Mouse (Mus musculus): ENCODE data around the gene Zfhx3.

Zfhx3 gene

DNA sequence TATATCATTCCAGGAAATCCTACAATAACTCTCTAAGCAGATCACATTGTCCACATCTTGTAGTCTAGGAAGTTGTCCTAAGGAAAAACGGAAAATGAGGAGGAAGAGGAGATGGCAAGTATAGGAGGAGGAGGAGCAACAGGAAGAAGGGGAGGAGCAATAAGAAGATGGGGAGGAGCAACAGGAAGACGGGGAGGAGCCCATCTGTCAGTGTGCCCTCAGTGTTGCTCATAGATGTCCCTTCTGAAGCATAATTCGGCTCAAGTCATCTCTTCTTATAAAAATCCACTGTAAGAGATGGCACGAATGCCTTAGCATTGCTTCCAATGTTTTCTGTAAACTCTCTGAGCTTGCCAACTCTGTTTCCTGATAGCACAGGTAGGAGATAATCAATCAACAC lies 640.8 kb downstream of the Zfhx3 start:
- in situ Hi-C loops (cut with MboI; ENCODE audit: low sequenced_read_pairs) = no loop called here

DNA sequence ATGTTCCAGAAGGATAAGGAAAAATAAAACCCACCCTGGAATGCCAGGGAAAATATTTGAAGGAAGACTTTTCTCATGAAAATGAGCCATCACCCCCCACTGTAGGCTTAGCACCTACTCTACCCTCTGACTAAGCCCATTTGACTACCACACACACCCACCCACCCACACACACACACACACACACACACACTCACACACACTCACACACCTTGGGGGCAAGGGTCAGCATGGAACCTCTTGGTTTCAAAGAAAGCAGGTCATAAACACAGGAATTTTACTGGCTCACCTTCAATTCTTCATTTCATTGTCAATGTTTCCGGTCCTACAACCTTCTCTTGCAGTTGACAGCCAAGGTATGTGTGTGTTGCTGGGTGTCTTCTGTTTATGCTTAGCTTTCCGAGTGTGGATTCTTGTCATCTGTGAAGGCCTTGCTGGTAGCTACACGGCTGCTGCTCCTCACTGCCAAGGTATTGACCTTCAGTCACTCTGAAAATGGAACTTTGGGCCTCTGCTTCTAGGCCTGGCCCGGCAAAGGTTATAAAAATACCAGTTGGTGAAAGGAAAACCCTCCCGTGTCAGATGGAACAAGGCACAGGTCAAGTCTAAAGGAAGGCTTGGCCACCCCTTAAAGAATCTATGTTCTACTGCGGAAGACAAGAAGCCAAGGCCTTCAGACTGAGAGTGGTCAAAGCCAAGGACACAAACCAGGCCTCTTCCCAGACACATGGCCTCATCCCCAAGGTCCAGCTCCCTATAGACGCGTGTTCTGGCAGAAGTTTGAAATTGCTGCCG lies 641.6 kb downstream of the Zfhx3 start:
- in situ Hi-C loops (cut with MboI; ENCODE audit: low sequenced_read_pairs) = no loop called here

DNA sequence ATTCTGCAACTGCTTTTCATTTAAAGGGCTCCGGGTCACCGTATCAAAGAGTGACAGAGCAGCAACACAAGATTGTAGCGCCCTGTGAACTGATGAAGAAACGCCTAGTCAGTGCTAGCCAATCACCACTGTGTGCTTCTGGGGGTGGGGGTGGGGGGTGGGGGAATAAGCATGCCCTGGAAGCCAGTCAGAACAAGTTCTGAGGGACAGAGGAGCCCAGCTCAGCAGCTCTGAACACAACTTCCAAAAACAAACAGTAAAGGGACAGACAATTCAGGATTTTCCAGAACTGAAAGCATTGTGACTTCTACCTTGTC lies 642.2 kb downstream of the Zfhx3 start:
- in situ Hi-C loops (cut with MboI; ENCODE audit: low sequenced_read_pairs) = no loop called here

DNA sequence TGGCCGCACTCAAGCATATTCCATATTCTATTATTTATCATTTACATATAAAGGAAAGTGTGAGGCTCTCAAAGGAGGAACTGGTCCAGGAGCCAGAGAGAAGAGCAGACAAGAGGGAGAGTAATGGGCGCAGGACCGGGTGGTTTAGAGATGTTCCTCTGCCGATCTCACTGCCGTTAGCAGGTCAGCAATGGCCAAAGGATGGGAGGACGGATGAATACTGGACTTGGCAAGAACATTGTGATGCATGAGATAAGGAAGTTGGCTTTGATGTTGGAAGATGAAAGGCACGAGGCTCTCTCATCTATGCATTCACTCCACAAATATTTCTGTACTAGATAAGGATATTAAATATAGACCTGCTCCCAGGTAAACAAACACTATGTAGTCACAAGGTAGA lies 648.6 kb downstream of the Zfhx3 start:
- in situ Hi-C loops (cut with MboI; ENCODE audit: low sequenced_read_pairs) = no loop called here

DNA sequence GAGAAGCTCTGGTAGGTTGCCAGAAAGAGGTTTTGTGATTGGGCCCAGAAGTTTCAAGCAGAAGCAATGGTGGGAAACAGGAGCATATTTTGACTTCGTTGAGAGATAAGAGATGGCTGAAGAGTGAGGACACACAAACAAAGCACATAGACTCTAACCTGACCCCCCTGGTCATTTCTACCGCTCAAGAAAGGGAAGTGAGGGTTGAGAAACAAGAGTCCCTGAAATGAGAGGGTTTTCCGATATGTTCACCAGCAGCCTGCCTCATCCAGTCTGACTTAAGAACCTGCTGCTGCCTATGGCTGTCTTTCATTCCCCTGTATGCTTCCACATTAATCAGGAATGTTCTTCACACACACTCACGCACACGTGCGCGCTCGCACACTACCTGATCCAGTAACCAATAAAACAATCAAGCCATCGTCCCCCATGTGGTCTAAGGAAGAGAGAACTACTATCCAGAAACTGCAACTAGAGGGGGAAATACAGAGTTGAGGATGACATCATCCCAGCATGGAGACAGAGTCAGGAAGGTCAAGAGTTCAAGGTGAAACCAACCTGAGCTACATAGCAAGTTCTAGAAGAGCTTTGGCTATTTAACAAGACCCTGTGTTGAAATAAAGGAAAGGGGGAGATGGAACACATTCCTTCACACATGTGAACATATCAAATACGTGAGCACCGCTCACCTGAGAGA lies 649.7 kb downstream of the Zfhx3 start:
- in situ Hi-C loops (cut with MboI; ENCODE audit: low sequenced_read_pairs) = no loop called here

DNA sequence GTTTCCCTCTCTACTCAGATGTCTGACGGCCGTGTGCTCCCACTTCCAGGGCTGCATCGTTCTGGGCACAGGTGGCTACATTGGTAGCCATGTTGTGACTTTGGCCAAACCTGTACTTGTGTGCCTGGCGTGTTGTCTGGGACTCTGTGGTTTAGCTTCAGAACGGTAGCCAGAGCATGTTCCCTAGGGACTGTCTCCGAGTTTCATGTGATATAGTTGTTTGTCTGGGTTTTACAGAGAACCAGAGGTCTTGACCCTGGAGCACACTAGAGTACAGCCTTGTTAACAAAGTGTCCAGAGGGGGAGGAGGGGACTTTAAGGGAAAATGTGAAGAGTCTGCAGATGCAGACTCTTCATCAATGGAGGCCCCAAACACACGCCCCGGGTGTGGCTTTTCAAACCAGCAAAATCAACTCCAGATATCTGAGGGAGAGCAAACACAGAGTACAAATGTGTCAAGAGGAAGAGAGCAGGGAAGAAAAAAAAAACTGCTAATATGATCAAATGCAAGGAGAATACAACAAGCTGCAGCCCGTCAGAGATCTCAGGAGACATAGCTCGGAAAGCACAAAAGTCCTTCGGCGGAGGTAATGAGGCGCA lies 650.6 kb downstream of the Zfhx3 start:
- in situ Hi-C loops (cut with MboI; ENCODE audit: low sequenced_read_pairs) = no loop called here

DNA sequence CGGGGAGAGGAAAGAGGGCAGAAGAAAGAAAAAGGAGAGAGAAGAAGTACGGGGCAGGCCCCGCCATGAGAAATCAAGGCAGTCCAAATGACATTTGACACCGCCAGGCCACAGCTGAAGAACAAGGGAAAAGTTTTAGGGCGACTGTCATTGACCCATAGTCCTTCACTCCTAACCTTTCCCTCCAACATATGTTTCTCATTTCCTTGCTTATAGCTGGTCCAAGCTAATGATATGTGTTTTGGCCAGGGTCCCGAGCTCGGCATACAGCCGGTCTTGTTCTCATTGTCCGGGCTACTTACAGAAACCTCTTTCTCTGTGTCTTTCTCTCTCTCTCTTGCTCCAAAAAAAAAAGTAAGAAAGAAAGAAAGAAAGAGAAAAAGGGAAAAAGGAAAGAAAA lies 651.4 kb downstream of the Zfhx3 start:
- in situ Hi-C loops (cut with MboI; ENCODE audit: low sequenced_read_pairs) = no loop called here

DNA sequence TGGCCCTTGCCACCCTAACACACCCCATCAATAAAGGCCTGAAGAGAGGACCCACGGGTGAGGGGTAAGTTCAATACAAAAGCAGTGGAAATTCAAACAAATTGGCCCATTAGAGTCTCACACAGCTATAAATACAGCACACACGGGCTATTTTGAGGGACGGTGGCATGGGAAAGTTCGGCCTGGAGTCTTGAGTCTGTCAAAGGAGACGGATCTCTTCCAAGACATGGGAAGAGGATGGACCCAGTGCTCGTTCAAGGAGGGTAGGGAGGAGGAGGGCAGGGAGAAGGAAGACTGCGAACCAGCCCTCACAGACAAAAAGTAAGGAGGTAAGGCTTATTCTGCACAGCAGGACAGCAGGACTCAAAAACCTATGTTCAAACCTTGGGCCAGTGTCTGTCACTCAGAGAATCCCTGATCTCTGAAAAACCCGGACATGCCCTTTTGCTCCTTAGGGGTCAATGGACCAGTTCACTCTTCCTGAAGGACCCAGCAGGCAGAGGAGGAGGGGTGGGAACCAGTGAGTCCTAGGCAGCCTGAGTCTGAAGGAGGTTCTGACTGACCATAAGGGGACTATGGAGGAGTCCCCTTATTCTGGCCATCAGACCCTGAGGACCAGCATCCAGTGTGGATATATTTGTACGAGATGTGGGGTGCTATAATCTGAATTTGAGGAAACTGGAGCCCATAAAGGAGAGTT lies 652.1 kb downstream of the Zfhx3 start:
- in situ Hi-C loops (cut with MboI; ENCODE audit: low sequenced_read_pairs) = no loop called here

DNA sequence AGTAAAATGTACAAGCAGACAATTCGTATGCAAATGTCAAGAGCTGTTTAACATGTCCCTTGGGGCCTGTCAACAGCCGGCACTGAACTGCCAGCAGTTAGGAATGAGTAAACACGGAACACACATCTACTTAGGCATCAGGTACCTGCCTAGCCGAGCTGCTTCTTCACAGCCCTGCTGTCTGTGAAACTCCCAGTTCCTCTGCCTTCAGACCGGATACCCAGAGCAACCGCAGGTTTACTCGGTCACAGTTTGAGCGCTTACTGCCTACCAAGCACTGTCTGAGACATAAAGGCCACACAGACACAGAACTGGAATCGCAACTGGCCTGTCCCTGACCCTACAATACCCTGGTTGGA lies 652.6 kb downstream of the Zfhx3 start:
- in situ Hi-C loops (cut with MboI; ENCODE audit: low sequenced_read_pairs) = no loop called here

DNA sequence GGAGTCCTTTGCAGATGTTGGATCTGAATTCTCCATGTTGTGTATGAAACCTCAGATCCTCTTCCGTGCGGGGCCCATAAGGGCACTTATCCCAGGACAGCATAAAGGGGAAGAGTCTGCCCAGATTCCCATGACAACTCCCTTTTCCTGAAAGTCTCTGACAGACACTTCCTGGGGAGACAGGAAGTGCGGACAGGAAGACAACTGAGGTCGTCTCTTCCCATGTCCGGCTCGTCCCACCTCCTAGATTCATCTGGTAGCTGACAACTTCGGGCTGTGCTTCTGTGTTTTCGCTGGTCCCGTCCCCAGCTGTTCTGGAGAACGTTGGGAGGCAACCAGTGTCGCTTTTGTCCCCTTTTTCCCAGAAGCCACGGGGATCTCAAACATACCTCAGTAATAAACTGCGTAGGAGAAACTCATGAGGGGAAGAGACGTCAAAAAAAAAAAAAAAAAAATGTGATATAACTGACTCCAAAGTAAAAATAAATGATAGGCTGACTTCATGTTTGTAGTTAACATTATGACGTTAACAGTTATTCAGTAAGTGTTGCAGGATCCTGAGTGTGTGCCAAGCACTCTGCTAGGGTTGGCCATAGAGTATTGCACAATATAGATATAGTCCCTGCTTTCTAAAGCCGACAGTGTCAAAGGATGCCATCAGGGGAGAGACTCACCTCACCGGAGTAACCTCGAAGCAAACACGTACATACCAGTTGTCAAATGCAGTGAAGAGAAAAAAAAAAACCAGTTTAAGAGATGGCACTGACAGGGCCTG lies 653.5 kb downstream of the Zfhx3 start:
- in situ Hi-C loops (cut with MboI; ENCODE audit: low sequenced_read_pairs) = no loop called here

DNA sequence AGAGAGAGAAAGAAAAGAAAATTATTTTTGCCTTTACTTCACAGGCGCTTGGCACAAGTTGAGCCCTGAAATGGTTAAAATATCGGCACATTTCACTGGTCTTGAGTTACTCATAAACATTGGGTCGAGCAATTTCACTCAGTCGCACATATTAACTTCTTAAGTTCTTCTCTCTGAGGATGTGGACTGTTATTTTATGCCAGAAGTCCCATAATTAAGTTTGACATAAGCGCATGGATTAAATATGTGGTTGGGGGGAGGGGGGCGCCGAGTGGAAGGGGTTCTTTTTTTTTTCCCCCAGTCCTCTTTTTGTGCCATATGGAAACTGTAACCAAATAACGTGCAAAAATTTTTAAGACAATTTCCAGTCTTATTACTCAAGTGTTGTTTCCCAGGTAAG lies 656.6 kb downstream of the Zfhx3 start:
- in situ Hi-C loops (cut with MboI; ENCODE audit: low sequenced_read_pairs) = no loop called here

DNA sequence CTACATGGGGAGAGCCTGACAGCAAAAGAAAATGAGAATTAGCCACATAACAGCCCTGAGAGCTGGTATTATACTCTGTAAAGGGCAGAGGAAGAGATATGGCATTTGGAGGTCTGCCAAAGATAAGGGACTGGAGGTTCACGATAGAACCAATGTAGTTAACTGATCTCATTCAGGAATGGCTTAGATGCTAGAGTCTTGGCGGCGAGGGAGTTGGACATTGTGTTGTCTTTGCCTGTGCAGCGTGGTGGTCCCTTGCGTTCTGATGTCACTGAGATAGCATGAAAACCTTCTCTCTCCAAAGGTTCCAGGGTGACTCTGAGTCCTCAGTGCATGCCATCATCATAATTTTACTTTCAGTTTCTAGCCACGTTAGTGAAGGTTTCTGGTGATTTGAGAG lies 657.1 kb downstream of the Zfhx3 start:
- in situ Hi-C loops (cut with MboI; ENCODE audit: low sequenced_read_pairs) = no loop called here

DNA sequence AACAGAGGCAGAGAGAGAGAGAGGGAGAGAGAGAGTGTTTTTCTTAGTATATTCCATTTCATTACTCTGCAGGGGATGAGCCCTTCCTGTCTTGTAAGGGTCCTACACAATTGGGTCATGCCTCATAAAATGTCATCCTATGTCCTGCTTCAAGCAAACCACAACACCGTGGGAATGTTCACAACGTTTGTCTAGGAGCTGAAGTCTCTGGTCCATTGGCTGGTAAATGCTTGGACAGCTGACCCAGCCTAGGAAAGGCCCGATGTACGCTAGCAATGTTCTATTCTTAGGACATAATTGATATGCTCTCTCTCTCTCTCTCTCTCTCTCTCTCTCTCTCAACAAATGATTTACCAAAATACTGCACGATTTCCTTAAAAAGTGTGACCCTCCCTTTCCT lies 666.2 kb downstream of the Zfhx3 start:
- in situ Hi-C loops (cut with MboI; ENCODE audit: low sequenced_read_pairs) = no loop called here

DNA sequence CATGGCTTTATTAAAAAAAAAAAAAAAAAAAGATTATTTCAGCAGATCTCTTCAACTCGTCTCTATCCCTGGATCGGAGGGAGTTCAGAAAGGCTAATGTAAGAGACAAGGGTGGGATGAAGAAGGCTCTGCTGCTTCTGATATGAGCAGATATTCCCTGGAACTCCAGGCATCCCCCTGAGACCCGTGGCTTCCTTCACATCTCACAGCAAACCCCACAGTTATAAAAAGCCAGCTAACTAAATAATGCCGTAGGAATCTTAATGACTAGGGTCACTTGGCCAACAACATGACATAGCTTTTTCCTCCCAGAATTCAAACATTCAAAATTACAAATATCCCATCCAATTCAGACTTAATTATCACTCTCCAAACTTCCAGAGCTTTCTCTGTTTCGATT lies 666.7 kb downstream of the Zfhx3 start:
- in situ Hi-C loops (cut with MboI; ENCODE audit: low sequenced_read_pairs) = no loop called here

DNA sequence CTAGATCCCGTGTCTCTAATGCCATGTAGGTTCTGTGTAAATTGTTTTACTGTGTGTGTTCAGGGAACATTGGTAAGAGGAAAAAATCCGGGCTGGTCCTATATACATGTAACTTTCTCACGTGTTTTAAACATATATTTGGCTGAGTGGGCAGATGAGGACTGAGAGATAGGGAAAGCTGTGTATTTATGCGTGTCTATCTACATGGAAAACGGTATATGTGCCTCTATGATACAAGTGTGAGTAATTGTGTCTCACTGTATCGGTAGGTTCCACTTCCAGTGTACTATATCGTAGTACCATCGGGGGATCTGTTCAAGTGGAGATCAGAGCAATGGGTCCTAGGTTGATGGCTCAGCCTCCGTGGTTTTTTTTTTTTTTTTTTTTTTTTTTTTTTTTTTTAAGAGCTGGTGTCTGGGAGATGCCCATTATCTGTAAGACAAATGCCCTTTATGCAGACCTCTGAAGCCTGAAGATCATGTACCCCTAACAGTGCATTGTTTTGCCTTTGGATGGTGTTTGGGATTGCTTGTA lies 668.8 kb downstream of the Zfhx3 start:
- in situ Hi-C loops (cut with MboI; ENCODE audit: low sequenced_read_pairs) = no loop called here

DNA sequence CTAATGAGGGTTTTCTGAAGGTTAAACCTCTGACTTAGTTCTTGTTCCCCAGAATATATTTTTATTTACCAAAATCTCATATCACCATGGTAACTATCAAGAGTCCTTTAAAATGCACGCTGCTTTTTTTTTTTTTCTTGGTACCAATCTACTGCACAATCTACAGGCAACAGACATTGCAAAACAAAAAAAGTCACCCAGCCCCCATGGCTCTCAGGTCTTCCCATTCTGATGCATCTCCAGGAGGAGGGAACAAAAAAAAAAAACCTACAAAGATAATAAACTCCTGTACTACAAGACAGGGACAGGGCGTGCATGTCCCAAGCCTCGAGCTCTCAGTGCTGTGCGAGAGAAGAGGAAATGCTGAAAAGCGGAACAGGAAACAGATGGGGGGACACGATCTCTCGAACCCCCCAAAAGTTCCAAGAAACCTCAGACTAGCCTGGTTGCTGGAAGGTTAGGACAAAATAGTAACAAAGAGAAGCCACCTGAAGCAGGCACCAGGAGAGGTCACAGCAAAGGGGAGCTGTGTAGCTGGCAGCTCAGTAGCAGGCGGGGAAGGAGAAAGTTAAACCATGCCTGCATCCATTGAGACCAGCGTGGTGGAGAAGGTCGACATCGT lies 669.5 kb downstream of the Zfhx3 start:
- in situ Hi-C loops (cut with MboI; ENCODE audit: low sequenced_read_pairs) = no loop called here

DNA sequence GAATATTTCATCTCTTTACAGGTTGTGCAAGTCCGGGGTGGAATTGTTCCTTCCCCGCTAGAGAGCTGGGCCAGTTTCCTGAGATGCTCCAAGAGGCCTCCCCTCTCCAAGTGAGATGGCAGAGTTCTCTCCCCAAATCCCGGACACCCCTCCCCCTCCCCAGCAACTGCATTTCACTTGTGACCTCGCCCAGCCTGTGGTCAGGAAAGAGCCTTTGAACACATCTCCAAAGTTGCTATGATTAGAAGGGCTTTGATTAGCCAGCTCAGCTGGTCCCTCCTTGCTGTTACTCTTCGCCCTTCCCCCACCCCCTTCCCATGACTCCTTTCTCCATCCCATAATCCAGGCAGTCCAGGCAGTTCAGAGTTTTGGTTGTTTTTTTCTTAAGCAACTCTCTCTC lies 670.4 kb downstream of the Zfhx3 start:
- in situ Hi-C loops (cut with MboI; ENCODE audit: low sequenced_read_pairs) = no loop called here

DNA sequence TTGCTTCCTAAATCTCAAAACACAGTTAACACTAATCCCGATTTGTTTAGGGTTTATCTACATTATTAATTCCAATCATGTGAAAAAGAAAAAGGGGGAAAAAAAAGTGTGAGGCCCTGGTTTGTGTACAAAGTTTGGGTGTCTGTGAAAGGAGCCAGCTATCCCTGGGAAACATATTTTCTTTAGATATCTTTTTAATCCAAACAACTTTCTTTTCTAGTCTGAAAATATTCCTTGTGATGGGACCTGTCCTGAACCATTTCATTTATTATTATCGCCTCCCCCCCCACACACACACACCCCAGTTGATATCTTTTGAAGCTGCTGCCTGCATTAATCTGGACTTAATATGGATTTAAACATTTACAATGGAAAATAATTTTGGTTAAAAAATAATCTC lies 670.8 kb downstream of the Zfhx3 start:
- in situ Hi-C loops (cut with MboI; ENCODE audit: low sequenced_read_pairs) = no loop called here

DNA sequence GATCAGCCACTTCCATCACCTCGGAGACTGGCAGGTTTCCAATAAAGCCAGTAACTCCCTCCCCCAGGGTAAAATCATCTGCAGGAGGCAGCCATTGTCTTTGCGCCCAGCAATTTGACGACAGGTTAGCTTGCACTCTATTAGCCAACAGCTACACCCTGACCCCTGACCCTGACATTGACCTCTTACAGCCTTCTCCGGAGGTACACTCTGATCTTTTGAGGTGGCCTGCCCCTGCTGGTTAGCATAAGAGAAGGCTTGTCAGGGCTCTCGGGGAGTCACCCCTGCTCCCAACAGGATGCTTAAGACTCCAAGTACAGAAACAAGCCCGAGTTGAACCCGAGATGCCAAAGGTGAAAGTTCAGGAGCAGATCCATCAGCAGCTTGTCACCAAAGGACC lies 678.9 kb downstream of the Zfhx3 start:
- in situ Hi-C loops (cut with MboI; ENCODE audit: low sequenced_read_pairs) = no loop called here

DNA sequence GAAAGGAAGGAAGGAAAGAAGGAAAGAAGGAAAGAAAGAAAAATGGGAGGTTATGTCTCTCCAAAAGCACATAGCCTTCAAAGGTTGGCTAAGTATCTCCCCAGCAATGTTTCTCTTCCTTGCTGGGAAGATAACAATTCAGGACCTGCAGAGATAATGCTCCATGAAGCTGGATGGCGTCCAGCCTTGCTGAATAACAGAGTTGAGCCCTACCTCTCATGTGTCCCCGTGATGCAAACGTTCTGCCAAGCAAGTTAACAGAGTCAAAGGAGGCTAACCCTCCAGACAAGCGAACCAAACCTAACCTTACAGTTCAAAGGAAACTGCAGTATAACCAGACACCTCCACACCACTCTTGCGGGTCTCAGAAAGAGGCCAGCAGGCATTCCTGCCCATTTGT lies 681.2 kb downstream of the Zfhx3 start:
- in situ Hi-C loops (cut with MboI; ENCODE audit: low sequenced_read_pairs) = no loop called here
